Mouse (Mus musculus) small intestine, adult 2 months (tissue): ENCODE measurements around the gene Cntnap1. TPM values are rescaled to one million over a fixed set of nuclear protein-coding genes. Genes with fewer than 3 reads are reported as not detected.

ENCODE experiments used
- H3K27ac ChIP-seq: fragments of 200-500 bp; 2 replicates; pipeline ENCODE4 v1.5.1; 2012; ENCODE audit warnings: low read depth, low read length, control low read depth, inconsistent platforms; ENCODE audit not compliant: insufficient read depth
- H3K27me3 ChIP-seq: fragments of 200-500 bp; 2 replicates; pipeline ENCODE4 v1.6.1; 2012; ENCODE audit warnings: mild to moderate bottlenecking, moderate library complexity, low read length, inconsistent platforms; ENCODE audit not compliant: control insufficient read depth, insufficient read depth
- H3K36me3 ChIP-seq: fragments of 200-500 bp; 2 replicates; pipeline ENCODE4 v1.6.1; 2012; ENCODE audit warnings: mild to moderate bottlenecking, low read length, control low read depth, inconsistent platforms; ENCODE audit not compliant: control insufficient read depth, insufficient read depth
- H3K4me1 ChIP-seq: fragments of 200-500 bp; 2 replicates; pipeline ENCODE4 v1.6.1; 2012; ENCODE audit warnings: low read length, inconsistent platforms, mixed read lengths; ENCODE audit not compliant: control insufficient read depth, insufficient read depth, insufficient read length
- H3K4me3 ChIP-seq: fragments of 200-500 bp; 2 replicates; pipeline ENCODE4 v1.5.1; 2012; ENCODE audit warnings: low read depth, mild to moderate bottlenecking, control low read depth, inconsistent platforms, low read length, moderate library complexity
- CTCF ChIP-seq: fragments of 200-500 bp; IDR thresholded peaks from 2 replicates; pipeline ENCODE4 v1.5.1; 2012; ENCODE audit warnings: low read depth, mild to moderate bottlenecking, control low read depth, inconsistent platforms, low read length, moderate library complexity, mixed read lengths; ENCODE audit not compliant: insufficient replicate concordance, insufficient read length; ENCODE audit errors: extremely low read depth
- POLR2A ChIP-seq: fragments of 200-500 bp; IDR thresholded peaks from 2 replicates; pipeline ENCODE4 v1.6.1; 2012; ENCODE audit warnings: low read depth, mild to moderate bottlenecking, control low read depth, inconsistent platforms, low read length, moderate library complexity
- WGBS: fragments of 180-500 bp; shearing (Covaris S2); methylation state at CpG from one replicate; pipeline ENCODE4 v1.1.7; 2018; 5-methylcytosine and 5-hydroxymethylcytosine counted together
- polyA plus RNA-seq: library from polyadenylated mRNA; depleted of rRNA; stranded (reverse); fragments of >200 nt; gene quantifications from 2 replicates; pipeline ENCODE4 v1.2.3, GENCODE M21; 2012

The Cntnap1 gene
- polyA plus RNA-seq, 1 experiment: 2.8 TPM

GRCm38 (mm10) chr11:101216936-101217335, 46.6 kb downstream of the Cntnap1 start:
- Histone ChIP-seq H3K4me3 (no peak overlapping the region), H3K27ac (no peak overlapping the region), H3K4me1 (peaks cover 5% of the 10 kb centered on the region; the same call in 1 of the 2 replicates), H3K36me3 (peaks cover 41% of the 10 kb centered on the region), H3K27me3 (no peaks in the 10 kb centered on the region)
- TF ChIP-seq CTCF (no peak), POLR2A (no peak)
- WGBS: 84% methylated on average over 5 of the region's 5 CpGs

- H3K4me3 ChIP-seq: no peak overlapping the region
- WGBS: 88% methylated on average over 10 of the region's 10 CpGs
- peaks cover 5% of the 10 kb centered on the region; the same call in 1 of the 2 replicates for H3K4me1 ChIP-seq
- H3K36me3 ChIP-seq: peaks cover 34% of the 10 kb centered on the region
- peak overlapping the region; percentile 34; the same call in 1 of the 2 replicates for H3K27ac ChIP-seq
- TF ChIP-seq CTCF (no peak), POLR2A (no peak)
- H3K27me3 ChIP-seq: no peaks in the 10 kb centered on the region
These were observed 48.2 kb downstream of the Cntnap1 start for GRCm38 (mm10) chr11:101218436-101219055.

GRCm38 (mm10) chr11:101220853-101221252, 50.5 kb downstream of the Cntnap1 start:
- WGBS: 3% methylated on average over 2 of the region's 2 CpGs
- Histone ChIP-seq H3K4me3 (no peak overlapping the region), H3K27me3 (no peaks in the 10 kb centered on the region), H3K27ac (peak overlapping the region; percentile 91), H3K36me3 (peaks cover 18% of the 10 kb centered on the region), H3K4me1 (peaks cover 5% of the 10 kb centered on the region; the same call in 1 of the 2 replicates)
- TF ChIP-seq POLR2A (no peak), CTCF (no peak)

- Histone ChIP-seq H3K36me3 (peaks cover 17% of the 10 kb centered on the region), H3K27me3 (no peaks in the 10 kb centered on the region), H3K4me1 (peaks cover 6% of the 10 kb centered on the region; the same call in 1 of the 2 replicates), H3K27ac (peak overlapping the region; percentile 91), H3K4me3 (no peak overlapping the region)
- TF ChIP-seq POLR2A (no peak), CTCF (no peak)
- 53% methylated on average over 8 of the region's 8 CpGs for WGBS
These were observed 51.1 kb downstream of the Cntnap1 start for GRCm38 (mm10) chr11:101221306-101221986.

- 62% methylated on average over 3 of the region's 3 CpGs for WGBS
- no peaks in the 10 kb centered on the region for H3K27me3 ChIP-seq
- no peak overlapping the region for H3K27ac ChIP-seq
- H3K36me3 ChIP-seq: no peaks in the 10 kb centered on the region
- H3K4me1 ChIP-seq: peaks cover 8% of the 10 kb centered on the region; the same call in 1 of the 2 replicates
- no peak for TF ChIP-seq POLR2A
- TF ChIP-seq CTCF: no peak
- no peak overlapping the region for H3K4me3 ChIP-seq
These were observed 54.0 kb downstream of the Cntnap1 start for GRCm38 (mm10) chr11:101224337-101224736.

- peak overlapping the region; percentile 48 for H3K27ac ChIP-seq
- no peak for TF ChIP-seq POLR2A
- WGBS: 14% methylated on average over 25 of the region's 25 CpGs
- H3K36me3 ChIP-seq: no peaks in the 10 kb centered on the region
- no peaks in the 10 kb centered on the region for H3K27me3 ChIP-seq
- H3K4me3 ChIP-seq: peak overlapping the region; percentile 95
- peaks cover 8% of the 10 kb centered on the region; the same call in 1 of the 2 replicates for H3K4me1 ChIP-seq
These were observed 55.2 kb downstream of the Cntnap1 start for GRCm38 (mm10) chr11:101225331-101226064.

GRCm38 (mm10) chr11:101226065-101226701, 55.9 kb downstream of the Cntnap1 start, which contains the start of gene Ezh1:
TSS of gene Ezh1 (minus strand) at chr11:101226463.
- no peaks in the 10 kb centered on the region for H3K27me3 ChIP-seq
- H3K4me3 ChIP-seq: peak within 1 kb of the TSS; percentile 95
- H3K36me3 ChIP-seq: no peaks in the 10 kb centered on the region
- peak; percentile 38; the same call in 1 of the 2 replicates for TF ChIP-seq CTCF
- TF ChIP-seq POLR2A: peak; percentile 72
- H3K4me1 ChIP-seq: peaks cover 12% of the 10 kb centered on the region; the same call in 1 of the 2 replicates
- WGBS: 1% methylated on average over 56 of the region's 56 CpGs
- H3K27ac ChIP-seq: peak within 1 kb of the TSS; percentile 48
